ENCODE assay signal across 32 mouse cellular contexts in the genomic region with DNA sequence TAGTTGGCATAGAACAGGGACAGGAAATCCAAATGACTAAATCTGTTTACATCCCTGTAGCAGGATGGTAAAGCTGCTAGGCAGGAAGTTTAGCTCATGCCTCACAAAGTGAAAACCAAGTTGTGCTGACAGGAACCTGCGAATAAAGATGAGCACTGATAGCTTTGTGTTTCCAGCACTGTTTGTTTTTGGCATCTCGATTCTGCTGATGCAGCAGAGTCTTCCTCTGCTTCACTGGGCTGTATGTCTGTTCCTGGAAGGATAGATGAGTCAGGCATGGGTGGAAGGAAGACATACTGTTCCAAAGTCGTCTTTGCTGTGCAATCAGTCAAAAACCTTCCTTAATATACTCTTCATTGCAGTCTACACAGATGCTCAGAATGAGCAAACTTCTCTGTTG.
DNase-seq lines count a peak whose midpoint lies in the region; ATAC-seq and TF ChIP-seq lines count a peak whose summit lies in the region.
"Had no signal": no experiment of that assay in that cellular context is flagged by ENCODE, and none has a peak within 500 bp of the region (broad histone marks: within the 10 kb centered on the region; RNA-seq: fewer than 3 reads in every experiment).

No protein-coding gene starts in this region.

- no peaks in the 10 kb centered on the region for H3K36me3 ChIP-seq in lung, embryonic 14.5 days (ENCODE audit: insufficient read depth)
- no peaks in the 10 kb centered on the region for H3K36me3 ChIP-seq in lung, postnatal 0 days (ENCODE audit: insufficient read depth, low read length)
- H3K36me3 ChIP-seq in intestine, embryonic 15.5 days, result no peaks in the 10 kb centered on the region
- H3K36me3 ChIP-seq: embryonic facial prominence, embryonic 12.5 days; heart, embryonic 10.5 days; hindbrain, embryonic 13.5 days; limb, embryonic 10.5 days; limb, embryonic 15.5 days; midbrain, embryonic 10.5 days; neural tube, embryonic 12.5 days had no signal

- peak; percentile 96 for TF ChIP-seq EP300 in lung, postnatal 0 days (IDR thresholded peaks at IDR 0.05)

- no peaks in the 10 kb centered on the region for H3K27me3 ChIP-seq in lung, embryonic 14.5 days (ENCODE audit: insufficient read depth, low read length)
- no peaks in the 10 kb centered on the region for H3K27me3 ChIP-seq in lung, postnatal 0 days (replicated peaks; ENCODE audit: insufficient read depth, low read length)
- H3K27me3 ChIP-seq in intestine, embryonic 15.5 days (replicated peaks), result no peaks in the 10 kb centered on the region
- H3K27me3 ChIP-seq: embryonic facial prominence, embryonic 12.5 days; hindbrain, embryonic 13.5 days; limb, embryonic 15.5 days; neural tube, embryonic 12.5 days; Patski had no signal

- H3K4me1 ChIP-seq in lung, embryonic 14.5 days (ENCODE audit: insufficient read depth), result no peaks in the 10 kb centered on the region
- H3K4me1 ChIP-seq in lung, adult 2 months (ENCODE audit: control insufficient read depth, insufficient read depth, low read length), result no peaks in the 10 kb centered on the region
- H3K4me1 ChIP-seq in lung, postnatal 0 days (ENCODE audit: insufficient read depth, low read depth, low read length), result no peaks in the 10 kb centered on the region
- no peaks in the 10 kb centered on the region for H3K4me1 ChIP-seq in intestine, embryonic 15.5 days (replicated peaks)
- H3K4me1 ChIP-seq: embryonic facial prominence, embryonic 12.5 days; heart, embryonic 10.5 days; hindbrain, embryonic 13.5 days; limb, embryonic 10.5 days; limb, embryonic 15.5 days; neural tube, embryonic 12.5 days had no signal

- ATAC-seq in lung, embryonic 14.5 days (ENCODE audit: insufficient read depth), result no peak
- peak; percentile 90 for ATAC-seq in lung, postnatal 0 days
- ATAC-seq in intestine, embryonic 15.5 days, result no peak
- ATAC-seq: forebrain, embryonic 14.5 days; Patski had no signal

- no peaks in the 10 kb centered on the region for H3K9me3 ChIP-seq in lung, embryonic 14.5 days (ENCODE audit: low read depth, low read length)
- H3K9me3 ChIP-seq in lung, postnatal 0 days (ENCODE audit: low read length), result no peaks in the 10 kb centered on the region
- no peaks in the 10 kb centered on the region for H3K9me3 ChIP-seq in intestine, embryonic 15.5 days
- H3K9me3 ChIP-seq: embryonic facial prominence, embryonic 12.5 days; heart, embryonic 10.5 days; hindbrain, embryonic 13.5 days; limb, embryonic 10.5 days; limb, embryonic 15.5 days; midbrain, embryonic 10.5 days; neural tube, embryonic 12.5 days had no signal

- DNase-seq in frontal cortex, postnatal 36 days (ENCODE audit: low spot score in 2 of 2), result peak; percentile 6 to 8
- DNase-seq in frontal cortex, postnatal 14 days (ENCODE audit: low spot score in 2 of 2), result no peak
- peak; percentile 9 for DNase-seq in lung, embryonic 14.5 days
- no peak for DNase-seq in lung, adult 2 months
- peak; percentile 56 for DNase-seq in lung, postnatal 0 days (ENCODE audit: low spot score)
- DNase-seq in lung, postnatal 4 days, result peak; percentile 14 to 22
- DNase-seq in T-cell, adult 2 months (ENCODE audit: low spot score), result no peak
- DNase-seq: adrenal gland, postnatal 14 days; cerebellum, adult 11-12 months; cerebellum, adult 9-11 months; embryo, embryonic 11 days; gastrocnemius, postnatal 25 days; heart, adult 11 months; heart, postnatal 36 days; kidney, adult 11 months; kidney, postnatal 14 days; layer of hippocampus, adult 9-11 months; right cerebral cortex, postnatal 14 days; thymus, adult 18-20 months; thymus, postnatal 25 days had no signal

- no peak overlapping the region for H3K9ac ChIP-seq in lung, embryonic 14.5 days
- H3K9ac ChIP-seq in lung, postnatal 0 days (replicated peaks; ENCODE audit: low read depth), result no peak overlapping the region
- no peak overlapping the region for H3K9ac ChIP-seq in intestine, embryonic 15.5 days
- H3K9ac ChIP-seq: embryonic facial prominence, embryonic 12.5 days; hindbrain, embryonic 13.5 days; limb, embryonic 15.5 days; neural tube, embryonic 12.5 days had no signal

- no peak overlapping the region for H3K4me3 ChIP-seq in lung, embryonic 14.5 days (ENCODE audit: low read depth, low read length)
- no peak overlapping the region for H3K4me3 ChIP-seq in lung, adult 2 months (replicated peaks; ENCODE audit: extremely low read depth, low read depth, low read length)
- H3K4me3 ChIP-seq in lung, postnatal 0 days (ENCODE audit: low read depth, low read length), result no peak overlapping the region
- no peak overlapping the region for H3K4me3 ChIP-seq in intestine, embryonic 15.5 days (replicated peaks)
- H3K4me3 ChIP-seq: embryonic facial prominence, embryonic 12.5 days; heart, embryonic 10.5 days; hindbrain, embryonic 13.5 days; left cerebral cortex, adult 2 months; limb, embryonic 10.5 days; limb, embryonic 15.5 days; midbrain, embryonic 10.5 days; myocyte; neural tube, embryonic 12.5 days had no signal

- TF ChIP-seq CTCF in lung, embryonic 14.5 days (IDR thresholded peaks at IDR 0.05; ENCODE audit: low read depth), result no peak
- no peak for TF ChIP-seq CTCF in lung, adult 2 months (IDR thresholded peaks at IDR 0.05; ENCODE audit: insufficient read depth, low read length)
- TF ChIP-seq CTCF in lung, postnatal 0 days (IDR thresholded peaks at IDR 0.05), result no peak

- no peak overlapping the region for H3K4me2 ChIP-seq in lung, embryonic 14.5 days
- H3K4me2 ChIP-seq in lung, postnatal 0 days (replicated peaks; ENCODE audit: low read depth, low read length), result no peak overlapping the region
- no peak overlapping the region for H3K4me2 ChIP-seq in intestine, embryonic 15.5 days (replicated peaks)
- H3K4me2 ChIP-seq: embryonic facial prominence, embryonic 12.5 days; hindbrain, embryonic 13.5 days; limb, embryonic 15.5 days; neural tube, embryonic 12.5 days had no signal

- TF ChIP-seq POLR2A in lung, adult 2 months (IDR thresholded peaks at IDR 0.05; ENCODE audit: borderline replicate concordance, extremely low read depth, low read depth, low read length), result no peak

- WGBS in lung, embryonic 14.5 days, result 62% methylated on average over 3 of the region's 3 CpGs
- WGBS in lung, adult 2 months, result 28% methylated on average over 3 of the region's 3 CpGs
- 47% methylated on average over 3 of the region's 3 CpGs for WGBS in lung, postnatal 0 days
- WGBS in intestine, embryonic 15.5 days, result 59% methylated on average over 3 of the region's 3 CpGs

- H3K27ac ChIP-seq in lung, embryonic 14.5 days (ENCODE audit: low read depth), result no peak overlapping the region
- H3K27ac ChIP-seq in lung, postnatal 0 days (ENCODE audit: low read length), result no peak overlapping the region
- H3K27ac ChIP-seq in intestine, embryonic 15.5 days, result no peak overlapping the region
- H3K27ac ChIP-seq: embryonic facial prominence, embryonic 12.5 days; heart, embryonic 10.5 days; hindbrain, embryonic 13.5 days; left cerebral cortex, adult 2 months; limb, embryonic 10.5 days; limb, embryonic 15.5 days; midbrain, embryonic 10.5 days; neural tube, embryonic 12.5 days had no signal

Comparison
In these comparisons a context has a peak if more than half of its experiments do, and no peak if none do; other contexts are left out.
1. DNase-seq: peak in frontal cortex, postnatal 36 days (2 of 2), lung, embryonic 14.5 days (single experiment), lung, postnatal 0 days (single experiment) and lung, postnatal 4 days (2 of 2); none in frontal cortex, postnatal 14 days (0 of 2), lung, adult 2 months (single experiment) and T-cell, adult 2 months (single experiment).